Mouse (Mus musculus): ENCODE data around the gene Vsx1. TPM values are rescaled to one million over a fixed set of nuclear protein-coding genes. Genes with fewer than 3 reads are reported as not detected.
A peak's percentile ranks its signal among the peaks of the same experiment; 100 is the strongest.

The Vsx1 gene
- total RNA-seq, 1 experiment from 2014 or later = not detected

- no peak for ATAC-seq (replicated peaks; ENCODE audit: insufficient number of reproducible peaks, low FRiP score, low TSS enrichment, poor library complexity, severe bottlenecking)
Measured at GRCm38 (mm10) chr2:150650511-150651074, 38.6 kb downstream of the Vsx1 start.

- no peak for ATAC-seq (replicated peaks; ENCODE audit: insufficient number of reproducible peaks, low FRiP score, low TSS enrichment, poor library complexity, severe bottlenecking)
Measured at GRCm38 (mm10) chr2:150648300-150648895, 40.8 kb downstream of the Vsx1 start.

GRCm38 (mm10) chr2:150647681-150648299, 41.4 kb downstream of the Vsx1 start:
- no peak for ATAC-seq (replicated peaks; ENCODE audit: insufficient number of reproducible peaks, low FRiP score, low TSS enrichment, poor library complexity, severe bottlenecking)

- peak; percentile 9; the same call in 1 of the 2 replicates for ATAC-seq (replicated peaks; ENCODE audit: insufficient number of reproducible peaks, low FRiP score, low TSS enrichment, poor library complexity, severe bottlenecking)
Measured at GRCm38 (mm10) chr2:150646411-150647121, 42.6 kb downstream of the Vsx1 start.

GRCm38 (mm10) chr2:150645225-150645624, 43.9 kb downstream of the Vsx1 start:
- peak; percentile 89 for ATAC-seq (replicated peaks; ENCODE audit: insufficient number of reproducible peaks, low FRiP score, low TSS enrichment, poor library complexity, severe bottlenecking)

- ATAC-seq (replicated peaks; ENCODE audit: insufficient number of reproducible peaks, low FRiP score, low TSS enrichment, poor library complexity, severe bottlenecking) = no peak
Measured at GRCm38 (mm10) chr2:150643726-150644415, 45.3 kb downstream of the Vsx1 start.

GRCm38 (mm10) chr2:150643166-150643565, 46.0 kb downstream of the Vsx1 start:
- no peak for ATAC-seq (replicated peaks; ENCODE audit: insufficient number of reproducible peaks, low FRiP score, low TSS enrichment, poor library complexity, severe bottlenecking)

- no peak for ATAC-seq (replicated peaks; ENCODE audit: insufficient number of reproducible peaks, low FRiP score, low TSS enrichment, poor library complexity, severe bottlenecking)
Measured at GRCm38 (mm10) chr2:150638370-150638733, 50.8 kb downstream of the Vsx1 start.

GRCm38 (mm10) chr2:150637702-150638369, 51.3 kb downstream of the Vsx1 start:
- ATAC-seq (replicated peaks; ENCODE audit: insufficient number of reproducible peaks, low FRiP score, low TSS enrichment, poor library complexity, severe bottlenecking) = no peak

GRCm38 (mm10) chr2:150635877-150636446, 53.2 kb downstream of the Vsx1 start:
- no peak for ATAC-seq (replicated peaks; ENCODE audit: insufficient number of reproducible peaks, low FRiP score, low TSS enrichment, poor library complexity, severe bottlenecking)

Other genes with a start within 250 kb of the Vsx1 start
- gene Zfp442, start 237.9 kb downstream of the Vsx1 start, total RNA-seq (2017) = 8.5 to 17.2 TPM (median 8.9 TPM) in 3 replicates
- 0.39 TPM in 1 of 3 replicates, not detected in the others for gene Zfp345, start 204.3 kb downstream of the Vsx1 start, total RNA-seq (2017)
- 51.6 to 155 TPM (median 65.2 TPM) in 3 replicates for gene Cst7, start 118.9 kb downstream of the Vsx1 start, total RNA-seq (2017)
- 47.1 to 62.5 TPM (median 55.9 TPM) in 3 replicates for gene Apmap, start 80.8 kb downstream of the Vsx1 start, total RNA-seq (2017)
- gene Acss1, start 20.9 kb downstream of the Vsx1 start, total RNA-seq (2017) = 69.1 to 92.7 TPM (median 70.9 TPM) in 3 replicates
- 9.7 to 23.4 TPM (median 20.9 TPM) in 3 replicates for gene Entpd6, start 59.7 kb upstream of the Vsx1 start, total RNA-seq (2017)
- gene Pygb, start 97.4 kb upstream of the Vsx1 start, total RNA-seq (2017) = 25.0 to 54.2 TPM (median 37.5 TPM) in 3 replicates
- 237 to 505 TPM (median 368 TPM) in 3 replicates for gene Abhd12, start 215.4 kb upstream of the Vsx1 start, total RNA-seq (2017)
- 10.4 to 13.1 TPM (median 13.0 TPM) in 3 replicates for gene Gins1, start 216.0 kb upstream of the Vsx1 start, total RNA-seq (2017)